Mouse (Mus musculus) forebrain, embryonic 14.5 days (tissue): Measurements from ENCODE around the gene Rmdn2. TPM values are rescaled to one million over a fixed set of nuclear protein-coding genes. Genes with fewer than 3 reads are reported as not detected.

ENCODE experiments used
- ATAC-seq: fragments of 200-750 bp; cut with Nextera tagmentation; 2 replicates; pipeline ENCODE4 v1.8.0; 2017; ENCODE audit warnings: mild to moderate bottlenecking, moderate library complexity
- DNase-seq: peaks from one replicate; pipeline ENCODE4 v3.0.0-alpha.2; 2015; ENCODE audit warnings: low spot score
- H3K27ac ChIP-seq: fragments of 300-500 bp; sonication (generic); 2 replicates; pipeline ENCODE4 v1.5.1; 2014; ENCODE audit warnings: low read depth, mild to moderate bottlenecking, control low read depth, low read length, moderate library complexity
- H3K27me3 ChIP-seq: fragments of 300-500 bp; sonication (generic); replicated peaks from 2 replicates; pipeline ENCODE4 v1.6.1; 2014; ENCODE audit warnings: low read length, control low read depth, mixed read lengths; ENCODE audit not compliant: control insufficient read depth, insufficient read depth
- H3K36me3 ChIP-seq: fragments of 300-500 bp; sonication (generic); 2 replicates; pipeline ENCODE4 v1.6.1; 2014; ENCODE audit warnings: low read length, control low read depth; ENCODE audit not compliant: control insufficient read depth, insufficient read depth
- H3K4me1 ChIP-seq: fragments of 300-500 bp; sonication (generic); 2 replicates; pipeline ENCODE4 v1.6.1; 2014; ENCODE audit warnings: antibody characterized with exemption, low read length, control low read depth; ENCODE audit not compliant: control insufficient read depth, insufficient read depth
- H3K4me2 ChIP-seq: fragments of 300-500 bp; sonication (generic); 2 replicates; pipeline ENCODE4 v1.6.1; 2014; ENCODE audit warnings: mild to moderate bottlenecking, control low read depth, low read length
- H3K4me3 ChIP-seq: fragments of 300-500 bp; sonication (generic); 2 replicates; pipeline ENCODE4 v1.5.1; 2014; ENCODE audit warnings: low read depth, low read length, control low read depth
- H3K9ac ChIP-seq: fragments of 300-500 bp; sonication (generic); 2 replicates; pipeline ENCODE4 v1.6.1; 2014; ENCODE audit warnings: mild to moderate bottlenecking, low read length, control low read depth, moderate library complexity
- H3K9me3 ChIP-seq: fragments of 300-500 bp; sonication (generic); replicated peaks from 2 replicates; pipeline ENCODE4 v1.6.1; 2016; ENCODE audit warnings: low read length, control low read depth, mixed read lengths; ENCODE audit not compliant: control insufficient read depth
- WGBS: fragments of 180-500 bp; shearing (Covaris S2); extraction: QIAGEN DNeasy Blood & Tissue Kit; methylation state at CpG from one replicate; pipeline ENCODE4 v1.1.7; 2014; 5-methylcytosine and 5-hydroxymethylcytosine counted together
- polyA plus RNA-seq: library from polyadenylated mRNA; unstranded; fragments of >200 nt; fragmentation: Nextera tagmentation; extraction: Ambion mirVana; gene quantifications from 2 replicates; pipeline ENCODE4 v1.2.1, GENCODE M21; 2014

Rmdn2 gene
- polyA plus RNA-seq, 1 experiment from 2014 or later, result 5.9 TPM

- Histone ChIP-seq H3K36me3 (no peaks in the 10 kb centered on the region), H3K4me2 (peak overlapping the region; percentile 87), H3K27ac (no peak overlapping the region), H3K9ac (peak overlapping the region; percentile 54; the same call in 1 of the 2 replicates), H3K27me3 (peaks cover 49% of the 10 kb centered on the region), H3K4me1 (peaks cover 20% of the 10 kb centered on the region), H3K4me3 (peak overlapping the region; percentile 41), H3K9me3 (no peaks in the 10 kb centered on the region)
- ATAC-seq (no peak), DNase-seq (no peak)
- 0% methylated on average over 16 of the region's 16 CpGs for WGBS
These were observed 102.8 kb downstream of the Rmdn2 start for GRCm38 (mm10) chr17:79714368-79714895.

- no peak within 1 kb of the TSS for H3K27ac ChIP-seq
- H3K9me3 ChIP-seq, result no peaks in the 10 kb centered on the region
- H3K4me1 ChIP-seq, result peaks cover 20% of the 10 kb centered on the region
- H3K27me3 ChIP-seq, result peaks cover 42% of the 10 kb centered on the region
- H3K4me3 ChIP-seq, result peak within 1 kb of the TSS; percentile 41
- peak; percentile 36 for ATAC-seq
- WGBS, result under 1% methylated on average over 31 of the region's 31 CpGs
- no peaks in the 10 kb centered on the region for H3K36me3 ChIP-seq
- peak within 1 kb of the TSS; percentile 54 for H3K9ac ChIP-seq
- peak; percentile 34 for DNase-seq
- H3K4me2 ChIP-seq, result peak within 1 kb of the TSS; percentile 87
These were observed 103.4 kb downstream of the Rmdn2 start, which contains the start of gene Cyp1b1 for GRCm38 (mm10) chr17:79714931-79715637. Gene Cyp1b1 (minus strand): TSS chr17:79715061.

GRCm38 (mm10) chr17:79715649-79716143 is 104.0 kb downstream of the Rmdn2 start:
- H3K4me1 ChIP-seq, result peaks cover 20% of the 10 kb centered on the region
- no peaks in the 10 kb centered on the region for H3K36me3 ChIP-seq
- H3K27ac ChIP-seq, result no peak overlapping the region
- DNase-seq (peak; percentile 94), ATAC-seq (peak; percentile 86)
- peaks cover 37% of the 10 kb centered on the region for H3K27me3 ChIP-seq
- peak overlapping the region; percentile 41 for H3K4me3 ChIP-seq
- H3K9me3 ChIP-seq, result no peaks in the 10 kb centered on the region
- WGBS, result under 1% methylated on average over 42 of the region's 42 CpGs
- H3K4me2 ChIP-seq, result peak overlapping the region; percentile 87
- peak overlapping the region; percentile 54 for H3K9ac ChIP-seq

GRCm38 (mm10) chr17:79720681-79721080 is 109.0 kb downstream of the Rmdn2 start:
- 75% methylated on average over 7 of the region's 7 CpGs for WGBS
- DNase-seq (no peak), ATAC-seq (no peak)
- Histone ChIP-seq H3K4me3 (no peak overlapping the region), H3K27me3 (no peaks in the 10 kb centered on the region), H3K36me3 (no peaks in the 10 kb centered on the region), H3K9me3 (no peaks in the 10 kb centered on the region), H3K9ac (no peak overlapping the region), H3K4me1 (no peaks in the 10 kb centered on the region), H3K4me2 (no peak overlapping the region), H3K27ac (no peak overlapping the region)

GRCm38 (mm10) chr17:79726613-79727012 is 115.0 kb downstream of the Rmdn2 start:
- Histone ChIP-seq H3K27ac (no peak overlapping the region), H3K4me3 (no peak overlapping the region), H3K9me3 (no peaks in the 10 kb centered on the region), H3K27me3 (no peaks in the 10 kb centered on the region), H3K36me3 (no peaks in the 10 kb centered on the region), H3K4me1 (peaks cover 2% of the 10 kb centered on the region; the same call in 1 of the 2 replicates), H3K4me2 (no peak overlapping the region), H3K9ac (no peak overlapping the region)
- DNase-seq (no peak), ATAC-seq (no peak)
- 84% methylated on average over 5 of the region's 5 CpGs for WGBS

GRCm38 (mm10) chr17:79728053-79728584 is 116.5 kb downstream of the Rmdn2 start:
- Histone ChIP-seq H3K4me3 (no peak overlapping the region), H3K9me3 (no peaks in the 10 kb centered on the region), H3K36me3 (no peaks in the 10 kb centered on the region), H3K9ac (no peak overlapping the region), H3K4me1 (peaks cover 2% of the 10 kb centered on the region; the same call in 1 of the 2 replicates), H3K4me2 (peak overlapping the region; percentile 16; the same call in 1 of the 2 replicates), H3K27me3 (no peaks in the 10 kb centered on the region), H3K27ac (no peak overlapping the region)
- DNase-seq (no peak), ATAC-seq (no peak)
- WGBS, result 29% methylated on average over 14 of the region's 14 CpGs

GRCm38 (mm10) chr17:79728585-79729503 is 117.2 kb downstream of the Rmdn2 start:
- Histone ChIP-seq H3K36me3 (no peaks in the 10 kb centered on the region), H3K4me3 (no peak overlapping the region), H3K27me3 (no peaks in the 10 kb centered on the region), H3K4me1 (peaks cover 2% of the 10 kb centered on the region; the same call in 1 of the 2 replicates), H3K4me2 (peak overlapping the region; percentile 16; the same call in 1 of the 2 replicates), H3K9me3 (no peaks in the 10 kb centered on the region), H3K27ac (no peak overlapping the region), H3K9ac (no peak overlapping the region)
- DNase-seq (no peak), ATAC-seq (no peak)
- 39% methylated on average over 16 of the region's 16 CpGs for WGBS

GRCm38 (mm10) chr17:79730988-79731387 is 119.3 kb downstream of the Rmdn2 start:
- no peak overlapping the region for H3K9ac ChIP-seq
- no peak for DNase-seq
- H3K4me3 ChIP-seq, result no peak overlapping the region
- ATAC-seq, result no peak
- H3K4me1 ChIP-seq, result peaks cover 2% of the 10 kb centered on the region; the same call in 1 of the 2 replicates
- H3K27ac ChIP-seq, result no peak overlapping the region
- no peaks in the 10 kb centered on the region for H3K9me3 ChIP-seq
- WGBS, result 87% methylated on average over 8 of the region's 8 CpGs
- H3K27me3 ChIP-seq, result no peaks in the 10 kb centered on the region
- H3K36me3 ChIP-seq, result no peaks in the 10 kb centered on the region
- no peak overlapping the region for H3K4me2 ChIP-seq
